Mouse (Mus musculus) kidney, adult 2 months (tissue): ENCODE results near the gene Glrp1. TPM values are rescaled to one million over a fixed set of nuclear protein-coding genes. Genes with fewer than 3 reads are reported as not detected.

Experiments
- DNase-seq: peaks from one replicate; pipeline ENCODE4 v3.0.0; 2021
- H3K27ac ChIP-seq: fragments of 200-500 bp; 2 replicates; pipeline ENCODE4 v1.5.1; 2012; ENCODE audit warnings: low read depth, low read length, control low read depth, inconsistent platforms; ENCODE audit not compliant: insufficient read depth
- H3K27me3 ChIP-seq: fragments of 200-500 bp; replicated peaks from 2 replicates; pipeline ENCODE4 v1.6.1; 2012; ENCODE audit warnings: mild to moderate bottlenecking, moderate library complexity, low read length, inconsistent platforms; ENCODE audit not compliant: control insufficient read depth, insufficient read depth
- H3K36me3 ChIP-seq: fragments of 200-500 bp; 2 replicates; pipeline ENCODE4 v1.6.1; 2012; ENCODE audit warnings: mild to moderate bottlenecking, moderate library complexity, low read length, inconsistent platforms; ENCODE audit not compliant: control insufficient read depth, insufficient read depth
- H3K4me1 ChIP-seq: fragments of 200-500 bp; 2 replicates; pipeline ENCODE4 v1.6.1; 2011; ENCODE audit warnings: low read length; ENCODE audit not compliant: control insufficient read depth, insufficient read depth
- H3K4me3 ChIP-seq: fragments of 200-500 bp; 2 replicates; pipeline ENCODE4 v1.5.1; 2011; ENCODE audit warnings: mild to moderate bottlenecking, low read depth, low read length, control low read depth; ENCODE audit not compliant: insufficient read depth
- CTCF ChIP-seq: fragments of 200-500 bp; conservative IDR thresholded peaks from 2 replicates; pipeline ENCODE4 v1.5.1; 2011; ENCODE audit warnings: low read depth, mild to moderate bottlenecking, control low read depth, low read length, moderate library complexity, mixed read lengths; ENCODE audit not compliant: insufficient read depth, insufficient read length
- POLR2A ChIP-seq: fragments of 200-500 bp; IDR thresholded peaks from one replicate; pipeline ENCODE4 v1.6.1; 2011; ENCODE audit warnings: low read depth, low read length, control low read depth
- WGBS: fragments of 180-500 bp; shearing (Covaris S2); methylation state at CpG from one replicate; pipeline ENCODE4 v1.1.7; 2018; 5-methylcytosine and 5-hydroxymethylcytosine counted together
- polyA plus RNA-seq: library from polyadenylated mRNA; depleted of rRNA; stranded (reverse); fragments of >200 nt; gene quantifications from 2 replicates; pipeline ENCODE4 v1.2.3, GENCODE M21; 2012

Glrp1 gene
- polyA plus RNA-seq, 1 experiment, result not detected

DNA sequence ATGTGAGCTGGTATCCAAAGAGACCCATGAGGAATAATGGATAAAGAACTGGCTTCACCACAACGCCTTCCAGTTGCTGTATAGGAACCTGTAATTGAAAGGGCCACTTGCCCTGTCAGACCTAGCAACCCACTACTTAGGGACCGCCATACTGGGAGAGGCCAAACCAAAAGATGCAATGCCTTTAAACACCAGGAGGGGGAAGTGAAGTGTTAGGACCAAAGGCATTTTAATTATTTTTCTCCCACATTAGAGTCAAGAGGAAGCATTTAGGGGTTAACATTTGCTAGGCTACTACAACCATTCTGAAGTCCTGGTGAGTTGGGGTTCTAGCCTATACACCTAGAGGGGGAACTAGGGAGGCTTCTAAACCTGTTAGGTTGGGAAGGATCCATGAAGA is 36.0 kb downstream of the Glrp1 start:
- Histone ChIP-seq H3K4me1 (peaks cover 19% of the 10 kb centered on the region), H3K4me3 (no peak overlapping the region), H3K36me3 (no peaks in the 10 kb centered on the region), H3K27ac (peak overlapping the region; percentile 88; the same call in 1 of the 2 replicates), H3K27me3 (no peaks in the 10 kb centered on the region)
- TF ChIP-seq POLR2A (no peak), CTCF (0 out of 2 replicates have a peak, but pooled peaks have one; percentile 17)
- DNase-seq, result no peak
- 84% methylated on average over 2 of the region's 2 CpGs for WGBS

GRCm38 (mm10) chr1:88472258-88472657 is 37.6 kb downstream of the Glrp1 start:
- WGBS, result 64% methylated on average over 6 of the region's 6 CpGs
- TF ChIP-seq CTCF (no peak), POLR2A (no peak)
- H3K27me3 ChIP-seq, result no peaks in the 10 kb centered on the region
- no peaks in the 10 kb centered on the region for H3K36me3 ChIP-seq
- H3K27ac ChIP-seq, result no peak overlapping the region
- H3K4me1 ChIP-seq, result peaks cover 19% of the 10 kb centered on the region
- no peak for DNase-seq
- H3K4me3 ChIP-seq, result no peak overlapping the region

DNA sequence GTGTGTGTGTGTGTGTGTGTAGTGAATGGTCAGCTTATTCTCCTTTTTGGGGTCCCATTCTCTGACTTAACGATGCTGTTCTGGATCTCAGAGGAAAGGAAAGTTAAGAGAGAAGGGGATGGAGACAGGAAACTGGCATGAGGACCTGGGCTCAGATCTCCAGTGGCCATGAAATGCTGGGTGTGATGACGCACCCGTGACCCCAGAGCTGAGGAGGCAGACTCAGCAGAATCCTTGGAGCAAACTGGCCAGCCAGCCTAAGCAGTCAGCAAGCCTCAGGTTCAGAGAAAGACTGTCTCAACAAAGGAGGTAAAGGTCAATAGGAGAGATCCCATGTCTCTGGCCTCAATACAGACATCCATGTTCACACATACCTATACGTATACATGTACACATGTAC is 40.1 kb downstream of the Glrp1 start:
- DNase-seq, result no peak
- peaks cover 1% of the 10 kb centered on the region for H3K4me1 ChIP-seq
- WGBS, result 89% methylated on average over 4 of the region's 4 CpGs
- H3K4me3 ChIP-seq, result no peak overlapping the region
- H3K27me3 ChIP-seq, result no peaks in the 10 kb centered on the region
- TF ChIP-seq POLR2A (no peak), CTCF (no peak)
- no peaks in the 10 kb centered on the region for H3K36me3 ChIP-seq
- H3K27ac ChIP-seq, result no peak overlapping the region

DNA sequence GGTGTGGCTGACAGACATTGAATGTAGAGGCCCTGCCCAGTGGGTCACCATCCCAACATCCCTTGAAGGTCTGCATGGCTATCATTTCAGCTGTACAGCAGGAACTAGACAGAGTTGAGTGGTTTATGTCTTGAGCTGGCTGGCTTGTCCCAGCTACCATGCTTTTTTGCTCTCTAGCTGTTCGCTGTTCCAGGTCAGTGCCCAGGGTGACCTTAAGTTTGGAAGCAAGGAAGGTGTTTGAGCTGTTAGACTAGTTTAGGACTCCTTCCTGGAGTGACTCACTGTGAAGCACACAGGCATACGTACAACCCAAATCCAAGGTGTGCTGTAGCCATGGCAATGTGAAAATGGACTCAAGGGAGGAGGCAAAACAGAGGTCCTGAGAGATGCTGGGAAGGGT is 41.5 kb downstream of the Glrp1 start:
- Histone ChIP-seq H3K4me1 (no peaks in the 10 kb centered on the region), H3K27me3 (no peaks in the 10 kb centered on the region), H3K27ac (no peak overlapping the region), H3K4me3 (no peak overlapping the region), H3K36me3 (no peaks in the 10 kb centered on the region)
- WGBS, result 44% methylated on average over 2 of the region's 2 CpGs
- TF ChIP-seq POLR2A, result no peak
- no peak for TF ChIP-seq CTCF
- DNase-seq, result peak; percentile 53

- H3K27ac ChIP-seq, result no peak overlapping the region
- H3K4me1 ChIP-seq, result no peaks in the 10 kb centered on the region
- DNase-seq, result no peak
- TF ChIP-seq POLR2A (no peak), CTCF (no peak)
- H3K4me3 ChIP-seq, result no peak overlapping the region
- H3K27me3 ChIP-seq, result no peaks in the 10 kb centered on the region
- H3K36me3 ChIP-seq, result no peaks in the 10 kb centered on the region
- 90% methylated on average over 5 of the region's 5 CpGs for WGBS
Measured at GRCm38 (mm10) chr1:88467866-88468265, 42.0 kb downstream of the Glrp1 start.

DNA sequence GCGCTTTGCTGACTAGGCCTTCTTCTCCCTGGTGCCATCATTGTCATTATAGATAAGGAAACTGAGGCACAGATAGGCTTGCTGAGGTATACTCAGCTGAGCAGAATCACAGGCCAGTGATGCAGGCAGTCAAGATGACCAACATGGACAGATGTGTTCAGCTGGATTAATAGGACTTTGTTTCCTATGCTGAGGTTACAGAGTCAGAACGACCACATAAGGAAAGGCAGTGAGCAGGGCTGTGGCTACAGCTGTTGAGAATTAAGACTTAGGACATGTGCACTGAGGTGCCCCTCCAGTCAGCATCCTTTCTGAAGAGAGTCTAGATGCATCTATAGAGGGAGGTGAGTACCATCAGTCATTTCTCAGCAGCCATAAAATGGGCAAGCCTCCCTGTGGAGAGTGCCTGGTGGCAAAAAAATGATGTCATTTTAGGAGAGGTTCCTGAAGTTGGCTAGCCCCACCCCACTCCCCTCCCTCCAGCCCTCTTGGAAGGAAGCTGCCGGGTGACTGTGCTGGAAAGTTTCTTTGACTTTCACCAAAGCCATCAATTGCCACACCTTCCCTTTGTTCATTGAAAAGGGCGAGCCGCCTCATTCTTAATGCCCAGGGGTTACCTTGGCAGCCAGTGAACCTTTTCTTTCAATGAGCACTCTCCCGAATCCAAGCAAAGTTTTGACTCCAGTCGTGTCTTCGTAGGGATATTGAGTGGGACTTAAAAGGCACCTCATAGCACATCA is 43.4 kb downstream of the Glrp1 start:
- no peaks in the 10 kb centered on the region for H3K27me3 ChIP-seq
- TF ChIP-seq POLR2A, result no peak
- no peak for TF ChIP-seq CTCF
- no peaks in the 10 kb centered on the region for H3K36me3 ChIP-seq
- no peak for DNase-seq
- H3K4me3 ChIP-seq, result no peak overlapping the region
- 76% methylated on average over 8 of the region's 8 CpGs for WGBS
- no peak overlapping the region for H3K27ac ChIP-seq
- H3K4me1 ChIP-seq, result no peaks in the 10 kb centered on the region

GRCm38 (mm10) chr1:88465722-88466121 is 44.1 kb downstream of the Glrp1 start:
- no peak overlapping the region for H3K27ac ChIP-seq
- TF ChIP-seq POLR2A, result no peak
- peak; percentile 49; the same call in 1 of the 2 replicates for TF ChIP-seq CTCF
- no peaks in the 10 kb centered on the region for H3K36me3 ChIP-seq
- WGBS, result 83% methylated on average over 4 of the region's 4 CpGs
- DNase-seq, result no peak
- H3K4me3 ChIP-seq, result no peak overlapping the region
- no peaks in the 10 kb centered on the region for H3K27me3 ChIP-seq
- H3K4me1 ChIP-seq, result no peaks in the 10 kb centered on the region
